11 mouse cellular contexts compared by ENCODE assay signal in the genomic region with DNA sequence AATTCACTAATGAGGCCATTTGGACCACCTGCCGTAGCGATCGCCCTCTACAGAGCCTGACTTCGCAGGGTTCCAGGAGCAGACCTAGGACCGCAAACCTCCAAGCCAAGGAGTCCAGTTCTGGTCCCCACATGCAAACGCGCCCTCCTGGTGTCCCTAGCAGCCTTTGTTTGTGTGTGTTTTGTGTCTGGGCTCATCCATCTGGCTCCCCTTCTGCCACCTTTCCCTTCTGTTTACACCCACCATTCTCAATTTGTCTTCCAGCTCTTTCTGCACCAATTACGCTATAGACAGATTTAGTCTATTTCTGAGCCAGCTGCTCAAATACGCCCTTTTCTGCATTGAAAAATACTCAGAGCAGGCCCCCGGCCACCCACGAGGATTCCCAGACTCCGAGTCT. TPM values are rescaled to one million over a fixed set of nuclear protein-coding genes. Genes with fewer than 3 reads are reported as not detected.
DNase-seq lines count a peak whose midpoint lies in the region; ATAC-seq and TF ChIP-seq lines count a peak whose summit lies in the region.
"Had no signal": no experiment of that assay in that cellular context is flagged by ENCODE, and none has a peak within 500 bp of the region (broad histone marks: within the 10 kb centered on the region; RNA-seq: fewer than 3 reads in every experiment).

No protein-coding gene starts in this region.

- H3K9ac ChIP-seq in kidney, embryonic 16.5 days (replicated peaks; ENCODE audit: low read length), result no peak overlapping the region
- H3K9ac ChIP-seq: embryonic facial prominence, embryonic 15.5 days; liver, embryonic 15.5 days had no signal

- no peak overlapping the region for H3K4me2 ChIP-seq in kidney, embryonic 16.5 days (replicated peaks; ENCODE audit: low read depth, low read length)
- H3K4me2 ChIP-seq: embryonic facial prominence, embryonic 15.5 days; liver, embryonic 15.5 days had no signal

- H3K4me1 ChIP-seq in kidney, embryonic 16.5 days (ENCODE audit: insufficient read depth, low read length), result no peaks in the 10 kb centered on the region
- H3K4me1 ChIP-seq: liver, embryonic 15.5 days had no signal

- intact Hi-C loops in left cerebral cortex, adult 2 months (cut with DNase I), result no loop called here

- no peaks in the 10 kb centered on the region for H3K36me3 ChIP-seq in kidney, embryonic 16.5 days (ENCODE audit: insufficient read depth, low read length)
- H3K36me3 ChIP-seq: embryonic facial prominence, embryonic 15.5 days; liver, embryonic 15.5 days had no signal

- peak; percentile 30 for DNase-seq in embryo, embryonic 10 days (ENCODE audit: low spot score)
- no peak for DNase-seq in embryo, embryonic 9.5 days (ENCODE audit: extremely low spot score)
- peak; percentile 31 to 84 for DNase-seq in frontal cortex, postnatal 36 days (ENCODE audit: low spot score in 2 of 2)
- DNase-seq in left cerebral cortex, adult 2 months (ENCODE audit: extremely low spot score in 1 of 2, low spot score in 2 of 2), result peak; percentile 40 to 56
- DNase-seq in right cerebral cortex, postnatal 25 days, result peak; percentile 49
- DNase-seq in thymus, adult 18-20 months, result no peak
- no peak for DNase-seq in T-cell, adult 2 months (ENCODE audit: low spot score)

- H3K4me3 ChIP-seq in left cerebral cortex, adult 2 months, result no peak overlapping the region
- no peak overlapping the region for H3K4me3 ChIP-seq in kidney, embryonic 16.5 days (ENCODE audit: low read length)
- H3K4me3 ChIP-seq: embryonic facial prominence, embryonic 15.5 days; liver, embryonic 15.5 days had no signal

- no peak overlapping the region for H3K27ac ChIP-seq in left cerebral cortex, adult 2 months
- no peak overlapping the region for H3K27ac ChIP-seq in kidney, embryonic 16.5 days (ENCODE audit: low read length)
- H3K27ac ChIP-seq: embryonic facial prominence, embryonic 15.5 days; liver, embryonic 15.5 days had no signal

- ATAC-seq in kidney, embryonic 16.5 days (ENCODE audit: low FRiP score, low TSS enrichment), result no peak
- ATAC-seq: inflammation-experienced regulatory T-cells, adult 6 months had no signal

- 90% methylated on average over 12 of the region's 12 CpGs for WGBS in kidney, embryonic 16.5 days

- no peak for TF ChIP-seq CTCF in left cerebral cortex, adult 2 months (IDR thresholded peaks at IDR 0.05)

- peaks cover 4% of the 10 kb centered on the region for H3K9me3 ChIP-seq in kidney, embryonic 16.5 days (ENCODE audit: low read length)
- H3K9me3 ChIP-seq: liver, embryonic 15.5 days had no signal

- H3K27me3 ChIP-seq in kidney, embryonic 16.5 days (ENCODE audit: insufficient read depth, low read length), result no peaks in the 10 kb centered on the region
- H3K27me3 ChIP-seq: embryonic facial prominence, embryonic 15.5 days had no signal

RNA-seq across cellular contexts. Expression of a gene that starts 54.1 kb away (rescaled TPM):
- total RNA-seq in left cerebral cortex, adult 2 months (2021), result 10 to 100 TPM; 27.3 to 28.7 TPM
- 16.7 and 19.0 TPM in 2 replicates for polyA plus RNA-seq in kidney, embryonic 16.5 days (2015; fragmentation: Nextera tagmentation; extraction: Ambion mirVana)

Comparison
In these comparisons a context has a peak if more than half of its experiments do, and no peak if none do; other contexts are left out.
1. DNase-seq: peak in embryo, embryonic 10 days (single experiment), frontal cortex, postnatal 36 days (2 of 2), left cerebral cortex, adult 2 months (2 of 2) and right cerebral cortex, postnatal 25 days (single experiment); none in embryo, embryonic 9.5 days (single experiment), thymus, adult 18-20 months (0 of 2) and T-cell, adult 2 months (single experiment).